Mouse (Mus musculus) liver, embryonic 14.5 days (tissue): ENCODE measurements around the gene Ptpn11.

Source experiments
- CTCF ChIP-seq: IDR thresholded peaks from 2 replicates; pipeline ENCODE4 v1.5.1; 2016; ENCODE audit warnings: antibody characterized with exemption, low read depth, control low read depth
- EP300 ChIP-seq: IDR thresholded peaks from 2 replicates; pipeline ENCODE4 v1.6.1; 2016; ENCODE audit warnings: antibody characterized with exemption, low read depth

DNA sequence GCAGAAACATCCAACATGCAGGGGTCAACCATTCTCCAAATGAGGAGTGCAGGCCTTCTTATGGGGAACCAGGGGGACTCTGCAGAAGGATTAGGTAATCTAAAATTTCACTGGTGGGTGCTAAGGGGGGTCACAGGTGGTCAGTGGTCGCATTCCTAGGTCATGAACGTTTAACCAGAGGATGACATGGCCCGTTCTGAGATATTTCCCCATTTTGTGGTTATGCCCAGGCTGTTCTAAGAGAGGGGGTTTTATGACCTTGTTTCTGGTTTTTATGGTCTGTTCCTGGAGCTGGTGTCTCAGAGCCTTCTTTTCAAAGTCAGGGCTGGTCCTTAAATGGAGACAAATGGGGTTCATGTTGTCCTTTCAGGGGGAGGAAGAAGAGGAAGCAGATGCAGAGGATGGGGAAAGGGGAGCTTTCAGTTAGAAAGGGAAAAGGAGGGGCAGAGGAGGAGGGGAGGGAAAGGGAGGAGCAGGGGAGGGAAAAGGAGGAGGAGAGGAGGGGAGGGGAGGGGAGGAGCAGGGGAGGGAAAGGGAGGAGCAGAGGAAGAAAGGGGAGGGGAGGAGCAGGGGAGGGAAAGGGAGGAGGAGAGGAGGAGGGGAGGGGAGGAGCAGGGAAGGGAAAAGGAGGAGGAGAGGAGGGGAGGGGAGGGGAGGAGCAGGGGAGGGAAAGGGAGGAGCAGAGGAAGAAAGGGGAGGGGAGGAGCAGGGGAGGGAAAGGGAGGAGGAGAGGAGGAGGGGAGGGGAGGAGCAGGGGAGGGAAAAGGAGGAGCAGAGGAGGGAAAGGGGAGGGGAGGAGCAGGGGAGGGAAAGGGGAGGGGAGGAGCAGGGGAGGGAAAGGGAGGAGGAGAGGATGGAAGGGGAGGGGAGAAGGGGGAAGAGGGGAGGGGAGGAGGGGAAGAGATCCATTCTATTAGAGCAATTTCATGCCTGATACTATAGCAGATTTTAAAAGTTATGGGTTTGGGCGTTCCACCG is 66.7 kb downstream of the Ptpn11 start:
- TF ChIP-seq CTCF (no peak), EP300 (no peak)
